Mouse (Mus musculus): Measurements from ENCODE around the gene Gp6. TPM values are rescaled to one million over a fixed set of nuclear protein-coding genes. Genes with fewer than 3 reads are reported as not detected.

The Gp6 gene
- total RNA-seq, 1 experiment from 2014 or later, result not detected

Other genes starting within 250 kb of the Gp6 start
- 3.7 and 4.5 TPM in 2 replicates for gene Leng9, start 247.4 kb downstream of the Gp6 start, total RNA-seq (2017)
- gene Cdc42ep5, start 232.9 kb downstream of the Gp6 start, total RNA-seq (2017), result not detected in 2 replicates
- gene Lilra5, start 160.0 kb downstream of the Gp6 start, total RNA-seq (2017), result not detected in 2 replicates
- gene Ncr1, start 60.0 kb downstream of the Gp6 start, total RNA-seq (2017), result 3.5 and 4.5 TPM in 2 replicates
- 14.4 and 25.2 TPM in 2 replicates for gene Rdh13, start 47.9 kb upstream of the Gp6 start, total RNA-seq (2017)
- gene Eps8l1, start 62.9 kb upstream of the Gp6 start, total RNA-seq (2017), result 5.1 and 17.1 TPM in 2 replicates
- 134 and 190 TPM in 2 replicates for gene Ppp1r12c, start 103.9 kb upstream of the Gp6 start, total RNA-seq (2017)
- 8.2 and 11.1 TPM in 2 replicates for gene Tnnt1, start 118.6 kb upstream of the Gp6 start, total RNA-seq (2017)
- gene Tnni3, start 126.5 kb upstream of the Gp6 start, total RNA-seq (2017), result 7.0 and 7.1 TPM in 2 replicates
- 2.4 and 2.6 TPM in 2 replicates for gene Dnaaf3, start 134.7 kb upstream of the Gp6 start, total RNA-seq (2017)
- gene Syt5, start 149.8 kb upstream of the Gp6 start, total RNA-seq (2017), result 1.0 TPM in 1 of 2 replicates, not detected in the other
- not detected in 2 replicates for gene Ptprh, start 206.3 kb upstream of the Gp6 start, total RNA-seq (2017)
- gene Tmem86b, start 233.7 kb upstream of the Gp6 start, total RNA-seq (2017), result 22.0 and 22.8 TPM in 2 replicates

Measured in hematopoietic stem cell, adult 5-6 weeks (primary cell).